Mouse (Mus musculus) c-Kit-negative CD71-positive TER-119-positive erythroid progenitor cells, embryonic 14.5 days (primary cell): Measurements from ENCODE around the gene Tiparp.

Experiments
- DNase-seq: peaks from one replicate; pipeline ENCODE4 v3.0.0-alpha.2; 2013; ENCODE audit warnings: low read depth, low spot score

The Tiparp gene

GRCm38 (mm10) chr3:65584329-65584728 is 56.1 kb downstream of the Tiparp start:
- DNase-seq: no peak

- DNase-seq: no peak
Observed at GRCm38 (mm10) chr3:65585291-65585690, 57.1 kb downstream of the Tiparp start.

GRCm38 (mm10) chr3:65585823-65586482 is 57.7 kb downstream of the Tiparp start:
- no peak for DNase-seq

GRCm38 (mm10) chr3:65586483-65586905 is 58.3 kb downstream of the Tiparp start:
- DNase-seq: no peak

GRCm38 (mm10) chr3:65586966-65587365 is 58.8 kb downstream of the Tiparp start:
- no peak for DNase-seq

GRCm38 (mm10) chr3:65588424-65588823 is 60.2 kb downstream of the Tiparp start:
- DNase-seq: no peak

- no peak for DNase-seq
Observed at GRCm38 (mm10) chr3:65592850-65593249, 64.6 kb downstream of the Tiparp start.

- no peak for DNase-seq
Observed at GRCm38 (mm10) chr3:65594493-65594892, 66.3 kb downstream of the Tiparp start.

- no peak for DNase-seq
Observed at GRCm38 (mm10) chr3:65595196-65595595, 67.0 kb downstream of the Tiparp start.

- DNase-seq: no peak
Observed at GRCm38 (mm10) chr3:65598071-65598830, 70.0 kb downstream of the Tiparp start.

- DNase-seq: no peak
Observed at GRCm38 (mm10) chr3:65599151-65599550, 70.9 kb downstream of the Tiparp start.

GRCm38 (mm10) chr3:65601291-65602050 is 73.3 kb downstream of the Tiparp start:
- DNase-seq: no peak

GRCm38 (mm10) chr3:65603392-65604055 is 75.3 kb downstream of the Tiparp start:
- DNase-seq: no peak
